Mouse (Mus musculus): Measurements from ENCODE around the gene Naa40. TPM values are rescaled to one million over a fixed set of nuclear protein-coding genes. Genes with fewer than 3 reads are reported as not detected.

The Naa40 gene
- polyA plus RNA-seq, 1 experiment, result 69.3 TPM

DNA sequence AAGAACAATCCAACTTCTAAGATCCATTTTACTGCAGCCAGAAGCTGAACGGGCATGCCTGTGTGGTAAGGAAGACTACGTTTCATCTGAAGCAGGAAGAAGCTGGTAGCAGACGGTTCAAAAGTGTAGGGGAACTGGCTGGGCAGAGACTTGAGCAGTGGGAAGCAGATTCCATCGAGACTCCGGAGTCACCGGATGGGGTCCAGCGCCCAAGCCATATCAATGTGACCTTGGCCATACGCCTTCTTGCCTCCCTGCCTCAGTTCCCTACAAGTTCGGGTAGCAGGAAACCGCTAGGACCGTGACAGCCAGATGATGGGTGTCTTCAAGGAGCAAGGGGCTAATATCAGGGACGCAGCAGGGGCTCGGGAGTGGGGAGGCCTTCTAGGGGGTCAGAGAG lies 692 bp downstream of the Naa40 start:
- Histone ChIP-seq H3K27ac (ENCODE audit: control insufficient read depth, insufficient read depth, low read depth, low read length) (peak overlapping the region; percentile 20; the same call in 1 of the 2 replicates), H3K4me1 (ENCODE audit: control insufficient read depth, insufficient read depth, low read length) (peaks cover 8% of the 10 kb centered on the region), H3K4me3 (ENCODE audit: control insufficient read depth, low read depth, low read length) (peak overlapping the region; percentile 86), H3K27me3 (ENCODE audit: control insufficient read depth, insufficient read depth, low read length) (no peaks in the 10 kb centered on the region), H3K36me3 (ENCODE audit: control insufficient read depth, insufficient read depth, low read length) (no peaks in the 10 kb centered on the region)
- TF ChIP-seq CTCF (IDR thresholded peaks at IDR 0.05; ENCODE audit: control insufficient read depth, insufficient read depth, insufficient replicate concordance, low read depth, low read length) (no peak), POLR2A (IDR thresholded peaks at IDR 0.05; ENCODE audit: control insufficient read depth, low read depth, low read length) (no peak)

DNA sequence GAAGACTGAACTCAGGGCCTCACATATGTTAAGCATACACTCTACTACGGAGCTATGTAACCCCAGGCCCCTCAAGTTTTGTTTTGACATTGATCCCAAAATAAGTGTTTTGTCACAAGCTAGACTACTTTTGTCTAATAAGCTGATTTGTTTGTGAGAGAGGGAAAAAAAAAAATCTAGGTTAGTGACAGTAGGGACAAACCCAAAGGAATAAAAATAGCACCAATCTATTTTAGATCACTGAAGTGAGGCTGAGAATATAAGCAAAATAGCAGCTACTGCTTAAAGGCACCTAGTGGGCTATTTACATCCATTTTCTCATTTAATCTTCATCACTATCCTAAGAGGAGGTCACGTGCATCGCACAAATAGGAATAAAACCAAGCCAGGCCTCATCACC lies 1.4 kb downstream of the Naa40 start:
- Histone ChIP-seq H3K4me1 (ENCODE audit: control insufficient read depth, insufficient read depth, low read length) (peaks cover 8% of the 10 kb centered on the region), H3K36me3 (ENCODE audit: control insufficient read depth, insufficient read depth, low read length) (no peaks in the 10 kb centered on the region; the same call in 1 of the 2 replicates), H3K27me3 (ENCODE audit: control insufficient read depth, insufficient read depth, low read length) (no peaks in the 10 kb centered on the region), H3K4me3 (ENCODE audit: control insufficient read depth, low read depth, low read length) (peak overlapping the region; percentile 86), H3K27ac (ENCODE audit: control insufficient read depth, insufficient read depth, low read depth, low read length) (no peak overlapping the region)
- TF ChIP-seq POLR2A (IDR thresholded peaks at IDR 0.05; ENCODE audit: control insufficient read depth, low read depth, low read length), result no peak
- no peak for TF ChIP-seq CTCF (IDR thresholded peaks at IDR 0.05; ENCODE audit: control insufficient read depth, insufficient read depth, insufficient replicate concordance, low read depth, low read length)

DNA sequence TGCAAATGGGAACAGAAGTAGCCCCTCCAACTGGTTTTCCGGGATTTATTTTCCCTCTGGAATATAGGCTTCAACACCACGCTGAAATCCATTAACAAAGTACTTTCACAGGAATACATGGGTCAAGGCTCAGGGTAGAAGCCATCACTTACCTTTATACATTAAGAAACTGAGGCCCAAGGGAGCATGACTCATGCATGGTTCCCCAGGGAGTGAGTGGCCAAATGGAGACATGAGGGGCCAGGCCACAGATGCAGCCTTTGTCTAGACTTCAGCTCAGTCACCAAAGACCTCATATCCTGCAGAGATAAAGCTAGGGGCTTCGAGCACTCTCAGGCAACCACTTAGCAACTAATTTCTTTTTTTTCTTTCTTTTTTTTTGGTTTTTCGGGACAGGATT lies 4.2 kb downstream of the Naa40 start:
- H3K36me3 ChIP-seq (ENCODE audit: control insufficient read depth, insufficient read depth, low read length), result peaks cover 1% of the 10 kb centered on the region; the same call in 1 of the 2 replicates

DNA sequence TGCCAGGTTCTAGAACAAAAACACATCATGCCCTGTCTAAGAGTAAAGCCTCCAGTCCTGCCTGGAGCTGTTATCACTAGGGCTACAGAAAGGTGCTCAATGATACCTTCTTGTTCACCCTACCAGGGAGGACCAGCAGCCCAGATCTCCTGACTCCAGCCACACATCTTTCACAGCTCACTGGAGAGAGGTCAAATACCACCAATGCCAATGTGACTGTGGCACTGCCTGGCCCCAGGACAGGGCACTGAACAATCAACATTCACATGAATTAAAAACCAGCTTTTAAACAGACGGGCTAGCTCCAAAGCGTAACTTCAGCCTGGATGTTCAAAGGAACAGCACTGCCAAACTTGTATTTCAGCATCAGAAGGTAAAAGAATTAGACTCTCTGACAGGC lies 5.0 kb downstream of the Naa40 start:
- Histone ChIP-seq H3K27ac (ENCODE audit: control insufficient read depth, insufficient read depth, low read depth, low read length) (no peak overlapping the region), H3K4me3 (ENCODE audit: control insufficient read depth, low read depth, low read length) (no peak overlapping the region), H3K4me1 (ENCODE audit: control insufficient read depth, insufficient read depth, low read length) (no peaks in the 10 kb centered on the region; the same call in 1 of the 2 replicates), H3K27me3 (ENCODE audit: control insufficient read depth, insufficient read depth, low read length) (no peaks in the 10 kb centered on the region), H3K36me3 (ENCODE audit: control insufficient read depth, insufficient read depth, low read length) (peaks cover 1% of the 10 kb centered on the region; the same call in 1 of the 2 replicates)
- no peak for TF ChIP-seq CTCF (IDR thresholded peaks at IDR 0.05; ENCODE audit: control insufficient read depth, insufficient read depth, insufficient replicate concordance, low read depth, low read length)
- TF ChIP-seq POLR2A (IDR thresholded peaks at IDR 0.05; ENCODE audit: control insufficient read depth, low read depth, low read length), result no peak

More for the DNA sequence above, 4.2 kb downstream of the Naa40 start:
- H3K4me1 ChIP-seq (ENCODE audit: control insufficient read depth, insufficient read depth, low read length), result peaks cover 4% of the 10 kb centered on the region; the same call in 1 of the 2 replicates
- no peaks in the 10 kb centered on the region for H3K27me3 ChIP-seq (ENCODE audit: control insufficient read depth, insufficient read depth, low read length)
- H3K27ac ChIP-seq (ENCODE audit: control insufficient read depth, insufficient read depth, low read depth, low read length), result no peak overlapping the region
- TF ChIP-seq POLR2A (IDR thresholded peaks at IDR 0.05; ENCODE audit: control insufficient read depth, low read depth, low read length) (no peak), CTCF (IDR thresholded peaks at IDR 0.05; ENCODE audit: control insufficient read depth, insufficient read depth, insufficient replicate concordance, low read depth, low read length) (no peak)
- H3K4me3 ChIP-seq (ENCODE audit: control insufficient read depth, low read depth, low read length), result no peak overlapping the region

DNA sequence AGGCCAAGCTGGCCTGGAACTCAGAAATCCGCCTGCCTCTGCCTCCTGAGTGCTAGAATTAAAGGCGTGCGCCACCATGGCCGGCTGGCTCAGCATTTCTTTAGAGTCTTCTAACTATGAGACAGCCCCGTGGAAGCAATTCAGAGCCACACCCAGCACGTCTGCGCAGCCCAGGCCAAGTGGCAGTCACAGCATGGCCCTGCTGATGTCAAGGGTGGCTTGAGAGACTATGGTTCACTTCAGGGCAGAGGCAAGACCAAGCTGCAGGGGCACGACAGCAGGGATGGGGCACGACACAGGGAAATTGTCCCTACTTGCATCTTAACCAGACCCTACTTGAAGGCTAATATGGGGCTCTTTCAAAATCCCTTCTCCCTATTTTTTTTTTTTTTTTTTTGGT lies 5.5 kb downstream of the Naa40 start:
- no peak overlapping the region for H3K4me3 ChIP-seq (ENCODE audit: control insufficient read depth, low read depth, low read length)
- H3K4me1 ChIP-seq (ENCODE audit: control insufficient read depth, insufficient read depth, low read length), result no peaks in the 10 kb centered on the region; the same call in 1 of the 2 replicates
- no peaks in the 10 kb centered on the region for H3K27me3 ChIP-seq (ENCODE audit: control insufficient read depth, insufficient read depth, low read length)
- peaks cover 1% of the 10 kb centered on the region; the same call in 1 of the 2 replicates for H3K36me3 ChIP-seq (ENCODE audit: control insufficient read depth, insufficient read depth, low read length)
- no peak overlapping the region for H3K27ac ChIP-seq (ENCODE audit: control insufficient read depth, insufficient read depth, low read depth, low read length)
- TF ChIP-seq POLR2A (IDR thresholded peaks at IDR 0.05; ENCODE audit: control insufficient read depth, low read depth, low read length) (no peak), CTCF (IDR thresholded peaks at IDR 0.05; ENCODE audit: control insufficient read depth, insufficient read depth, insufficient replicate concordance, low read depth, low read length) (no peak)

DNA sequence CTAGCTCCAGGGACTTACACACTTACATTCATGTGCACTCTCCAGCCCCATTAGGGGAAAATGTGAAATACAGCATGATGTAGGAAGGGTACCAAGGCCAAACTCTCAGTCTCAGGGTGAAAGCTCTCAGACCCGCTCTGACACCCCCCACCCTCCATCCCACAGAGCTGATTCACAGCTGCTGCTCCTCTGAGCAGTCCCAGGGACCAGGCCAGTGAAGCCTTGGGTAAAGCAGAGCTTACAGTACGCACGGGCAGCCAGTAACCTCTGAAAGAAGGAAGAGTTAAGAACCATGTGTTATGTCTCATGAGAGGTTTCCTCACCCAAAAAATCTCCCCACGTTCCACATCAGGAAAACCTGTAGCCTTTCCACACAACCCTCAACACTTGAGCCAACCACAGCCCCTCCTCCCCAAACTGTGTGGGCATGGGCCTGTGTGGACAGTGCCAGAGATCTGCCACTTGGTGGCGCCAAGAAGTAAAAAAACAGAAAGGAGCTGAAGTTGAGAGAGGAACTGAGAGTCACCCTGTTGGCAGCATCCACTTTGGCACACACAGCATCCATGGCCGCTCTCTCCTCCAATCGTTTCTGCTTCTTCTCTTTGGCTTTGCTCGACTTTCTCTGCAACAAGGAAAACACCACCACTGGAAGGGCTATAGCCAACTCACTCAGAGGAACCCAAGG lies 6.3 kb downstream of the Naa40 start:
- peaks cover 1% of the 10 kb centered on the region; the same call in 1 of the 2 replicates for H3K36me3 ChIP-seq (ENCODE audit: control insufficient read depth, insufficient read depth, low read length)
- no peaks in the 10 kb centered on the region for H3K27me3 ChIP-seq (ENCODE audit: control insufficient read depth, insufficient read depth, low read length)
- H3K4me3 ChIP-seq (ENCODE audit: control insufficient read depth, low read depth, low read length), result no peak overlapping the region
- TF ChIP-seq POLR2A (IDR thresholded peaks at IDR 0.05; ENCODE audit: control insufficient read depth, low read depth, low read length) (no peak), CTCF (IDR thresholded peaks at IDR 0.05; ENCODE audit: control insufficient read depth, insufficient read depth, insufficient replicate concordance, low read depth, low read length) (peak; percentile 63; the same call in 1 of the 2 replicates)
- H3K27ac ChIP-seq (ENCODE audit: control insufficient read depth, insufficient read depth, low read depth, low read length), result no peak overlapping the region
- H3K4me1 ChIP-seq (ENCODE audit: control insufficient read depth, insufficient read depth, low read length), result no peaks in the 10 kb centered on the region; the same call in 1 of the 2 replicates

GRCm38 (mm10) chr19:7226511-7226914 lies 14.5 kb downstream of the Naa40 start:
- H3K4me3 ChIP-seq (ENCODE audit: control insufficient read depth, low read depth, low read length), result no peak overlapping the region
- no peaks in the 10 kb centered on the region for H3K27me3 ChIP-seq (ENCODE audit: control insufficient read depth, insufficient read depth, low read length)
- peaks cover 2% of the 10 kb centered on the region; the same call in 1 of the 2 replicates for H3K4me1 ChIP-seq (ENCODE audit: control insufficient read depth, insufficient read depth, low read length)
- no peak for TF ChIP-seq CTCF (IDR thresholded peaks at IDR 0.05; ENCODE audit: control insufficient read depth, insufficient read depth, insufficient replicate concordance, low read depth, low read length)
- TF ChIP-seq POLR2A (IDR thresholded peaks at IDR 0.05; ENCODE audit: control insufficient read depth, low read depth, low read length), result no peak
- peaks cover 2% of the 10 kb centered on the region for H3K36me3 ChIP-seq (ENCODE audit: control insufficient read depth, insufficient read depth, low read length)
- no peak overlapping the region for H3K27ac ChIP-seq (ENCODE audit: control insufficient read depth, insufficient read depth, low read depth, low read length)

All from testis, adult 2 months (tissue).